Mouse (Mus musculus): ENCODE data around the gene Acvr1.

DNA sequence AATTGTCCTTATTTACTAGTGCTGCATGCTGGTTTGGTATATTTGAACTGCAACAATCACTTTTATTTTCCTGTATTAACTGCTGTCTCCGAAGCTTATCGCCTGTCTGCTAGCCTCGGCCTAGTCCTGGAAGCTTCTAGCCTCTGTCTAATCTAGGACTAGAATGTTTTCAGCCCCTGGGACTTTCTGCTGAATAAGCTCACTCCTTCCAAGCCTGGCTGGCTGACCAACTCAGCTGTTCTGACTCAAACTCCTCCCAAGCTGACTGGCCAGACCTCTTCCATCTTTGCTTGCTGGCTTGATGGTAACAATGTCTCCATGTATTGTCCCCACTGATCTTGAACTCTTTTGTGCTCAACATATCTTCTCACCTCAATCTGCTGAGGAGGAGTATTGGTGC, 71.7 kb downstream of the Acvr1 start:
- TF ChIP-seq CTCF (conservative IDR thresholded peaks at IDR 0.05; ENCODE audit: low read length) (no peak), POU5F1 (IDR thresholded peaks at IDR 0.05; ENCODE audit: borderline replicate concordance, low read length) (no peak)
